Mouse (Mus musculus) limb, embryonic 14.5 days (tissue): ENCODE results near the gene Susd6. TPM values are rescaled to one million over a fixed set of nuclear protein-coding genes. Genes with fewer than 3 reads are reported as not detected.

ENCODE experiments used
- ATAC-seq: fragments of 200-750 bp; cut with Nextera tagmentation; 2 replicates; pipeline ENCODE4 v1.8.0; 2017; ENCODE audit warnings: low read depth, moderate number of reproducible peaks, moderate TSS enrichment; ENCODE audit not compliant: low FRiP score
- DNase-seq: peaks from one replicate; pipeline ENCODE4 v3.0.0-alpha.2; 2015; ENCODE audit warnings: low spot score
- H3K27ac ChIP-seq: fragments of 300-500 bp; sonication (generic); replicated peaks from 2 replicates; pipeline ENCODE4 v1.5.1; 2014; ENCODE audit warnings: low read depth, mild to moderate bottlenecking, low read length, moderate library complexity, mixed read lengths
- H3K27me3 ChIP-seq: fragments of 300-500 bp; sonication (generic); 2 replicates; pipeline ENCODE4 v1.6.1; 2014; ENCODE audit warnings: low read length, mixed read lengths; ENCODE audit not compliant: control insufficient read depth, insufficient read depth
- H3K36me3 ChIP-seq: fragments of 300-500 bp; sonication (generic); 2 replicates; pipeline ENCODE4 v1.6.1; 2014; ENCODE audit warnings: mild to moderate bottlenecking, low read length, moderate library complexity, mixed read lengths; ENCODE audit not compliant: control insufficient read depth, insufficient read depth
- H3K4me1 ChIP-seq: fragments of 300-500 bp; sonication (generic); 2 replicates; pipeline ENCODE4 v1.6.1; 2014; ENCODE audit warnings: antibody characterized with exemption, low read length, mixed read lengths; ENCODE audit not compliant: control insufficient read depth, insufficient read depth
- H3K4me2 ChIP-seq: fragments of 300-500 bp; sonication (generic); replicated peaks from 2 replicates; pipeline ENCODE4 v1.6.1; 2014; ENCODE audit warnings: low read depth, mild to moderate bottlenecking, low read length, moderate library complexity; ENCODE audit not compliant: severe bottlenecking
- H3K4me3 ChIP-seq: fragments of 300-500 bp; sonication (generic); replicated peaks from 2 replicates; pipeline ENCODE4 v1.5.1; 2014; ENCODE audit warnings: low read length
- H3K9ac ChIP-seq: fragments of 300-500 bp; sonication (generic); 2 replicates; pipeline ENCODE4 v1.6.1; 2014; ENCODE audit warnings: mild to moderate bottlenecking, low read depth, low read length, moderate library complexity; ENCODE audit not compliant: severe bottlenecking
- H3K9me3 ChIP-seq: fragments of 300-500 bp; sonication (generic); 2 replicates; pipeline ENCODE4 v1.6.1; 2016; ENCODE audit warnings: low read length; ENCODE audit not compliant: control insufficient read depth
- POLR2A ChIP-seq: fragments of 200-500 bp; IDR thresholded peaks from 2 replicates; pipeline ENCODE4 v1.8.0; 2012; ENCODE audit warnings: inconsistent platforms, mild to moderate bottlenecking, moderate library complexity, borderline replicate concordance; ENCODE audit not compliant: insufficient read depth, insufficient read length; ENCODE audit errors: extremely low read depth
- WGBS: fragments of 180-500 bp; shearing (Covaris S2); extraction: QIAGEN DNeasy Blood & Tissue Kit; methylation state at CpG from one replicate; pipeline ENCODE4 v1.1.7; 2014; 5-methylcytosine and 5-hydroxymethylcytosine counted together
- polyA plus RNA-seq, 2 experiments: library from polyadenylated mRNA; depleted of rRNA in 1 of 2; stranded (reverse) in 1 of 2; unstranded in 1 of 2; fragments of >200 nt; fragmentation: Nextera tagmentation in 1 of 2; extraction: Ambion mirVana in 1 of 2; gene quantifications; 2 replicates each; pipeline versions ENCODE4 v1.2.1 to v1.2.3; 2012 to 2014

Susd6 gene
- polyA plus RNA-seq, 2 experiments: 22.3 to 28.6 TPM

DNA sequence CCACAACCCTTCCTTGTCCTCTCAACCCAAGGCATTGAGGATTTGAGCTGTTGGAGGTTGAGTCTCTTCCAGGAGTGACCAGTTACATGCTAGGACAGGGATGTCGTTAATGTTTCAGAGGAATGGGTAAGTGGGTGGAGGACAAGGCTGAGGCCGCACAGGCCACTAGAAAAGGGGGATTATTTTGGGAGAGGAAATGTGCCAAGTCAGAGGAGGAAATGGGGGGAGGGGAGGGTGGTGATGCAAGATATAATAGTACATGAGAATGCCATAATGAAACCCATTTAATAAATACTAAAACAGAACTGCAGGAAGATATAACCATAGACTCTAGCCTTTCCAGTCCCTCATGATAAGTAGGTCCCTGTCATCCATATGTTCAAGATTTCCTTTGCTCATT, 19.7 kb downstream of the Susd6 start:
- 71% methylated on average over 2 of the region's 2 CpGs for WGBS

DNA sequence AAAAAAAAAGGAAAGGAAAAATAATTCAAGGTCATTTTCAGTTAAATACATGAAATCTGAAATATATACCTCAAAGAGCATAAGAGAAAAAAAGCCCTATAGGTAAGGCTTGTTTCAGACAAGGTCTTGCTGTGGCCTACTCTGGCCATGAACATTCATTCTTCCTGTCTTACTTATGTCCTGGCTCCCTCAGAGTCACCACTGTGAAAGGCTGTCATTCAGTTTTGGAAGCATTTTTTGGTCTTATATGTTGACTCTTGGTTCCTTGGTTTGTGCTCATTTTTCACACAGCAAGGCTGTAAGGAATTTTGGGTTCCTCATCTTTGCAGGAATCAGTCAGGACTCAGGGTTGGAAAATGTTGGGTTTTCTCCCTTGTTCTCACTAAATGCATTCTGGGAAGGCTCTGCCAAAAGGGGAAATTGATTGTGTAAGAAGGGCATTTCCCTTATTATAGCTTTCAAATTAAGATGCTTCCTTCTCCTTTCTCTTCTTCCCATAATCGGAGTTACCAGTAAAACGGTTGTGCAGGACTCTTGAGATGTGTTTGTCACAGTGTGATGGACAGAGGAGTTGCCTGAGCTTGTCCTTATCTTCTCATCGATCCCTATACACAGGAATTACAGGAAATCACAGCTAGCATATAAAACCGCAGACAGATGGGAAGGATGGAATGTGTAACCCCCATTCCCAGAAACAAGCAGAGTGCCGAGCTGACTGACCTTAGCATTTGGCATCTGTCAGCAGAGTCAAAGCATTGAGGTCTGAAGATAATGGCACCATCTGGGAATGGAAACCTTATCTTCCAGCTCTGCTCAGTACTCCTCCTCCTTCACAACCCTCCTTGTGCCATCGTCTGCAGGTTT, 21.6 kb downstream of the Susd6 start:
- Histone ChIP-seq H3K9me3 (no peaks in the 10 kb centered on the region), H3K4me1 (0 out of 2 replicates have a peak, but pooled peaks cover 6% of the 10 kb centered on the region), H3K4me2 (no peak overlapping the region), H3K27me3 (no peaks in the 10 kb centered on the region), H3K36me3 (no peaks in the 10 kb centered on the region), H3K9ac (no peak overlapping the region), H3K27ac (no peak overlapping the region), H3K4me3 (no peak overlapping the region)
- no peak for ATAC-seq
- WGBS: 53% methylated on average over 6 of the region's 6 CpGs
- no peak for DNase-seq
- TF ChIP-seq POLR2A: no peak

More for the DNA sequence above, 19.7 kb downstream of the Susd6 start:
- Histone ChIP-seq H3K4me1 (0 out of 2 replicates have a peak, but pooled peaks cover 3% of the 10 kb centered on the region), H3K4me3 (no peak overlapping the region), H3K4me2 (no peak overlapping the region), H3K27ac (no peak overlapping the region), H3K27me3 (no peaks in the 10 kb centered on the region), H3K36me3 (no peaks in the 10 kb centered on the region), H3K9me3 (no peaks in the 10 kb centered on the region), H3K9ac (no peak overlapping the region)
- DNase-seq (no peak), ATAC-seq (no peak; the same call in 1 of the 2 replicates)
- no peak for TF ChIP-seq POLR2A

DNA sequence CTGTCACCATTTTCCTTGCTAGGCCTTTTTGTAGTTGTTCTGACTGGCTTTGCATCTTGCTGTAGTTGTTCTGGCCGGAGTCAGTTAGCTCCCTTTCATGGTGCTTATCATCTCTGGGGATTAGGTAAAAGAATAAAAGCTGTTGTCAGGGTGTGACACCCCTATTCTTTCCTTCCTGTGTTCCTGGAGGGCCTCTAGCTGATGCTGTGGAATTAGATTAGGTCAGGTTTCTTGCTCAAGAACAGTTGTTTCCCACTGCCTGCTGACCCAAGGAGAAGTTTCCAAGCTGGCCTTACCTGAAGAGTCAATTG, 22.2 kb downstream of the Susd6 start:
- TF ChIP-seq POLR2A: no peak
- Histone ChIP-seq H3K9ac (no peak overlapping the region), H3K4me2 (no peak overlapping the region), H3K9me3 (no peaks in the 10 kb centered on the region), H3K27ac (no peak overlapping the region), H3K27me3 (no peaks in the 10 kb centered on the region), H3K4me3 (no peak overlapping the region), H3K4me1 (0 out of 2 replicates have a peak, but pooled peaks cover 6% of the 10 kb centered on the region), H3K36me3 (no peaks in the 10 kb centered on the region)
- 77% methylated on average over 1 of the region's 1 CpGs for WGBS
- DNase-seq (no peak), ATAC-seq (no peak)

DNA sequence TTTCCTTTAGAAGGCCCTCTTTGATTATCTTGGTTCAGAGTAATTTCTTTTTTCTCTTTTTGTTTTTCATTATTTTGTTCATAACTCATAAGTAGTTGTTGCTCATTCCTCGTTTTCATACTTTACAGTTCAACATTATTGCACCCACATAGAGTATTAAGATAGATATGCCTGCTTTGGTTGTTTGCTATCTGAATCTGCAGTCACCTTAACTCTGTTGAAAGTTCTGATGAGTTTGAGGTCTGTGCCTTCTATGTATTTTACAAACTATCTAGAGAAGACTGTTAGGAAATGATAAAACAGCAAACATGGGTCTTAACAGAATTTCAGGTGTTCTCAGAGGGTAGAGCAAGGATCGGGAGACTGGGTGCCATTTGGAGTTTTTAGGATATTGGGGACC, 23.1 kb downstream of the Susd6 start:
- no peaks in the 10 kb centered on the region for H3K36me3 ChIP-seq
- DNase-seq (no peak), ATAC-seq (no peak)
- H3K27ac ChIP-seq: no peak overlapping the region
- H3K9me3 ChIP-seq: no peaks in the 10 kb centered on the region
- no peaks in the 10 kb centered on the region for H3K27me3 ChIP-seq
- H3K4me1 ChIP-seq: 0 out of 2 replicates have a peak, but pooled peaks cover 6% of the 10 kb centered on the region
- no peak overlapping the region for H3K4me2 ChIP-seq
- no peak for TF ChIP-seq POLR2A
- no peak overlapping the region for H3K9ac ChIP-seq
- H3K4me3 ChIP-seq: no peak overlapping the region
- 88% methylated on average over 2 of the region's 2 CpGs for WGBS

DNA sequence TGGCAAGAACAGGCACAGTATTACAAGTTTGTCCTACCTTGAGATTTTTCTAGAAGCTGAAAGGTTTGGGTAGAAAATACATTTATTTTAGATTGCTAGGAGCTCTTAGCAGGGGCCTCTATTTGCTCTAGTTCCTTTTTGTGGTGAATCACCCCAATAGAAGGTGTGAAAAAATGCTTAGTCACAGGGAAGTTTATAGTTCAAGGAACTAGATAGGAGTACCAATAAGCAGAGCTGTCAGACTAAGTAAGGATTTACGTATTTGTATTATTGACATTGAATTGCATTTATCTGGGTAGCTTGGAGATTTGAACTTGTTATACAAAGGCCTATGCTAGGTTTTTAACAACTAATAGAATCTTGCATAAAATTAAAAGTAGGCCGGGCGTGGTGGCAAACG, 23.6 kb downstream of the Susd6 start:
- WGBS: 93% methylated on average over 4 of the region's 4 CpGs
- Histone ChIP-seq H3K36me3 (no peaks in the 10 kb centered on the region), H3K27me3 (no peaks in the 10 kb centered on the region), H3K4me1 (0 out of 2 replicates have a peak, but pooled peaks cover 6% of the 10 kb centered on the region), H3K9ac (no peak overlapping the region), H3K9me3 (no peaks in the 10 kb centered on the region), H3K4me3 (no peak overlapping the region), H3K27ac (no peak overlapping the region), H3K4me2 (no peak overlapping the region)
- no peak for TF ChIP-seq POLR2A
- no peak for DNase-seq
- no peak for ATAC-seq
